Mouse (Mus musculus): ENCODE data around the gene Jchain. TPM values are rescaled to one million over a fixed set of nuclear protein-coding genes. Genes with fewer than 3 reads are reported as not detected.
"Not testable (repeated sequence)": the region's sequence is repeated elsewhere in the genome, so short reads cannot be mapped to it uniquely, and the experiment has no call there.

Jchain gene
- polyA plus RNA-seq, 1 experiment, result not detected

GRCm38 (mm10) chr5:88561080-88561814 is 33.6 kb upstream of the Jchain start:
- Histone ChIP-seq H3K4me1 (ENCODE audit: control insufficient read depth, insufficient read depth, low read length) (no peaks in the 10 kb centered on the region; the same call in 1 of the 2 replicates), H3K27ac (ENCODE audit: insufficient read depth, low read length) (no peak overlapping the region), H3K4me3 (ENCODE audit: insufficient read depth, low read length) (no peak overlapping the region)
- TF ChIP-seq POLR2A (IDR thresholded peaks at IDR 0.05; ENCODE audit: low read depth, low read length), result no peak
- no peak for TF ChIP-seq CTCF (IDR thresholded peaks at IDR 0.05; ENCODE audit: borderline replicate concordance, insufficient read depth, low read length)

DNA sequence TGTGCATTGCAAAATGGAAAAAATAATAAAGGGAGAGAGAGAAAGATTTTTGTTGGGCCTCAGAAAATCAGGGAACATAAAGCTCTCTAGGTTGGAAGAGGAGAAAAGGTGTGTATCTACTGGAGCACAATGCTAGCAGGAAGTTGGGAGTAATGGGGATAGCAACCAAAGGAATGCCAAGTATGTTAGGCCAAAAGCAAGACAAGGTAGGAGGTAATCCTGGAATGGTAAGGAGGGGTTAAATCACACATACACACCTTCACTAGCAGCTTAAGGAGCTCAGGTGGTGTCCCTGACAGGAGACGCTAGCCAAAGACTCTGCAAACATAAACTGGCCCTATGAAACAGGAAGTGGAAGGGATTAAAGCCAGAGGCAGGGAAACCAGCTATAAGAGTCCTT is 31.3 kb upstream of the Jchain start:
- H3K4me3 ChIP-seq (ENCODE audit: insufficient read depth, low read length), result no peak overlapping the region
- TF ChIP-seq CTCF (IDR thresholded peaks at IDR 0.05; ENCODE audit: borderline replicate concordance, insufficient read depth, low read length), result no peak
- no peak for TF ChIP-seq POLR2A (IDR thresholded peaks at IDR 0.05; ENCODE audit: low read depth, low read length)
- H3K27ac ChIP-seq (ENCODE audit: insufficient read depth, low read length), result no peak overlapping the region
- no peaks in the 10 kb centered on the region; the same call in 1 of the 2 replicates for H3K4me1 ChIP-seq (ENCODE audit: control insufficient read depth, insufficient read depth, low read length)

- peak; percentile 91 for TF ChIP-seq POLR2A (IDR thresholded peaks at IDR 0.05; ENCODE audit: low read depth, low read length)
- TF ChIP-seq CTCF (IDR thresholded peaks at IDR 0.05; ENCODE audit: borderline replicate concordance, insufficient read depth, low read length), result peak; percentile 71
- peak within 1 kb of the TSS; percentile 72 for H3K4me3 ChIP-seq (ENCODE audit: insufficient read depth, low read length)
- peak within 1 kb of the TSS; percentile 87 for H3K27ac ChIP-seq (ENCODE audit: insufficient read depth, low read length)
- no peaks in the 10 kb centered on the region for H3K4me1 ChIP-seq (ENCODE audit: control insufficient read depth, insufficient read depth, low read length)
Observed at GRCm38 (mm10) chr5:88554086-88554886, 26.6 kb upstream of the Jchain start, which contains the start of gene Utp3. Gene Utp3, plus strand, starts transcription at chr5:88554462.

DNA sequence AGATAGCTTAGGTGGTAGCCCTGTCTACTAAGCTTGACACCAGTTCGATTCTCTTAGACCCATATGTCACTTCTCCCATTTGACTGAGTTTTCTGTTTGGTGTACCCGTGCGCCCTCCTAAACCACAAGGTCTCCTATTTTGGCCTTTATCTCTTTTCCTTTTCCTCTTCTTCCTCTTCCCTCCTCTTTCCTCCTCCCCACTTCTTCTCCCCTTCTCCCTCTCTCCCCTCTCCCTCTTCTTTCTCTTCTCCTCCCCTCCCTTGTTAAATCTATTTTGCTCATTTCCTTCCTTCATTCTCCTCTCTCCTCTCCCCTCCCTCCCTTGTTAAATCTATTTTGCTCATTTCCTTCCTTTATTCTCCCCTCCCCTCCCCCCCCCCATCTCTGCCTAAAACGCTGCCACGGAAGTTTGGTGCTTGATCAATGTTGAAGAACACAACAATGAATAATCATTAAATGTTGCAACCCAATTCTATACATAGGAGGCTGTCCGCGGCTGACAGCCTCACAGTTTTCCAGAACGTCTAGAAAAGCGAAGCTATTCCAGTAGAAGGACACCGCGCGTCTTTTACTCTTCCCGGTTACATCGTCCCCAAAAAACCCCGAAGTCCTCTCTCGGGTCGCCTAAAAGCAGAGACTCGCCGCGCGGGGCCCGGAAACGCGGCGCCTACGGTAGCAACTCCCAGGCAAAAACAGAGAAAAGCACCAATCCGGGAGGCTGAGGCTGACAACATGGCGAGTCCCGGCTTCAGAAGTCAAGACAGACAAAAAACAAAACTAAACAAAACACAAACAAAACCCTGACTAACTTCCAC is 25.8 kb upstream of the Jchain start:
- Histone ChIP-seq H3K27ac (ENCODE audit: insufficient read depth, low read length) (peak overlapping the region; percentile 87), H3K4me1 (ENCODE audit: control insufficient read depth, insufficient read depth, low read length) (no peaks in the 10 kb centered on the region), H3K4me3 (ENCODE audit: insufficient read depth, low read length) (peak overlapping the region; percentile 51)
- no peak for TF ChIP-seq CTCF (IDR thresholded peaks at IDR 0.05; ENCODE audit: borderline replicate concordance, insufficient read depth, low read length)
- peak; percentile 36; the same call in 1 of the 2 replicates for TF ChIP-seq POLR2A (IDR thresholded peaks at IDR 0.05; ENCODE audit: low read depth, low read length)

DNA sequence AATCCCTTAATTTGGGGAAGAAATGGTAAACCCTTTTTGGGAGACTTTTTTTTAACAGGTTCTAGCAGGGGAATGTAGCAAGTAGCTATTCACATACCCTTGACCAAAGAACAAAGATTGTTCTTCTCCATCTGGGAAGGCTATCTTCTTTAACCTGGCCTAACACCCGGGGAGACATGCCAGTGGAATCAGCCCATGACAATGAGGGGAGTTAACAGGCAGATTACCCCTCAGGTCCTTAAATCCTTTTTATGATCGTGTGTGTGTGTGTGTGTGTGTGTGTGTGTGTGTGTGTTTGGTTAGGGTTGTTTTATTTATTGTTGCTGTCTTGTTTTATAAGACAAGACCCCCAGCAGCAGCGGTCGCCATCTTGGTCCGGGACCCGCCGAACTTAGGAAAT is 17.8 kb upstream of the Jchain start:
- Histone ChIP-seq H3K4me1 (ENCODE audit: control insufficient read depth, insufficient read depth, low read length) (no peaks in the 10 kb centered on the region), H3K27ac (ENCODE audit: insufficient read depth, low read length) (no peak overlapping the region), H3K4me3 (ENCODE audit: insufficient read depth, low read length) (no peak overlapping the region)
- TF ChIP-seq POLR2A (IDR thresholded peaks at IDR 0.05; ENCODE audit: low read depth, low read length) (no peak), CTCF (IDR thresholded peaks at IDR 0.05; ENCODE audit: borderline replicate concordance, insufficient read depth, low read length) (no peak)

GRCm38 (mm10) chr5:88544411-88544810 is 16.7 kb upstream of the Jchain start:
- not testable (repeated sequence) for H3K27ac ChIP-seq (ENCODE audit: insufficient read depth, low read length); H3K4me1 ChIP-seq (ENCODE audit: control insufficient read depth, insufficient read depth, low read length); H3K4me3 ChIP-seq (ENCODE audit: insufficient read depth, low read length)

GRCm38 (mm10) chr5:88542651-88543282 is 15.1 kb upstream of the Jchain start:
- Histone ChIP-seq H3K4me1 (ENCODE audit: control insufficient read depth, insufficient read depth, low read length) (no peaks in the 10 kb centered on the region), H3K4me3 (ENCODE audit: insufficient read depth, low read length) (no peak overlapping the region), H3K27ac (ENCODE audit: insufficient read depth, low read length) (no peak overlapping the region)
- no peak for TF ChIP-seq CTCF (IDR thresholded peaks at IDR 0.05; ENCODE audit: borderline replicate concordance, insufficient read depth, low read length)
- no peak for TF ChIP-seq POLR2A (IDR thresholded peaks at IDR 0.05; ENCODE audit: low read depth, low read length)

GRCm38 (mm10) chr5:88540845-88541244 is 13.2 kb upstream of the Jchain start:
- TF ChIP-seq CTCF (IDR thresholded peaks at IDR 0.05; ENCODE audit: borderline replicate concordance, insufficient read depth, low read length) (no peak), POLR2A (IDR thresholded peaks at IDR 0.05; ENCODE audit: low read depth, low read length) (no peak)
- Histone ChIP-seq H3K4me3 (ENCODE audit: insufficient read depth, low read length) (no peak overlapping the region), H3K27ac (ENCODE audit: insufficient read depth, low read length) (no peak overlapping the region), H3K4me1 (ENCODE audit: control insufficient read depth, insufficient read depth, low read length) (no peaks in the 10 kb centered on the region)

DNA sequence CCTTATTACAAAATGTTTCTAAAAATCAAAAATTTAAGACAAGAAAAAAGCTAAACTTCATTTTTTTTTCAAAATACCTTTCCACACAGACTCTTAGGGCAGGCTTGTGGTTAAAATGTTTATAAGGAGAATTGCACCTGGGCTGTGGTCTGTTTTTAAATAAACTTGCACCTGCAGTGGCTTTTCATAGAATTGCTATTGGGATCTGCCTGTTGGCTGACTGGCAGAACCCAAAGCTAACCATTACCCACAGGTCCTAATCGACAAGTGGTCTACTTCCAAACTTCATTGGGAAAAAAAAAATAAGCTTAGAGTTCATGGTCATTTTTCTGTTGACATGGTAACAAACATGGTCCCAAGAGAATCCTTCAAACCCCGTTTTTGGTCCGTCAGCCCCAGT is 7.0 kb upstream of the Jchain start:
- Histone ChIP-seq H3K27ac (ENCODE audit: insufficient read depth, low read length) (no peak overlapping the region), H3K4me3 (ENCODE audit: insufficient read depth, low read length) (no peak overlapping the region), H3K4me1 (ENCODE audit: control insufficient read depth, insufficient read depth, low read length) (no peaks in the 10 kb centered on the region)
- no peak for TF ChIP-seq CTCF (IDR thresholded peaks at IDR 0.05; ENCODE audit: borderline replicate concordance, insufficient read depth, low read length)

Data from embryonic fibroblast, embryonic 13.5 days (primary cell).